Mouse (Mus musculus) 3134 (cell line): ENCODE data around the gene Gtpbp3.
A peak's percentile ranks its signal among the peaks of the same experiment; 100 is the strongest.

Experiments used
- DNase-seq: peaks from one replicate; pipeline ENCODE4 v3.0.0-alpha.2; 2011; ENCODE audit warnings: low spot score; ENCODE audit not compliant: insufficient read length; ENCODE audit errors: extremely low read depth

Gene Gtpbp3

GRCm38 (mm10) chr8:71497077-71497645, 9.3 kb downstream of the Gtpbp3 start:
- no peak for DNase-seq

- peak; percentile 41 for DNase-seq
These were observed 10.1 kb downstream of the Gtpbp3 start for GRCm38 (mm10) chr8:71497881-71498501.

GRCm38 (mm10) chr8:71498816-71499690, 11.2 kb downstream of the Gtpbp3 start:
- DNase-seq: no peak

GRCm38 (mm10) chr8:71504349-71504748, 16.4 kb downstream of the Gtpbp3 start:
- DNase-seq: no peak

GRCm38 (mm10) chr8:71505326-71505725, 17.4 kb downstream of the Gtpbp3 start:
- DNase-seq: peak; percentile 71

DNA sequence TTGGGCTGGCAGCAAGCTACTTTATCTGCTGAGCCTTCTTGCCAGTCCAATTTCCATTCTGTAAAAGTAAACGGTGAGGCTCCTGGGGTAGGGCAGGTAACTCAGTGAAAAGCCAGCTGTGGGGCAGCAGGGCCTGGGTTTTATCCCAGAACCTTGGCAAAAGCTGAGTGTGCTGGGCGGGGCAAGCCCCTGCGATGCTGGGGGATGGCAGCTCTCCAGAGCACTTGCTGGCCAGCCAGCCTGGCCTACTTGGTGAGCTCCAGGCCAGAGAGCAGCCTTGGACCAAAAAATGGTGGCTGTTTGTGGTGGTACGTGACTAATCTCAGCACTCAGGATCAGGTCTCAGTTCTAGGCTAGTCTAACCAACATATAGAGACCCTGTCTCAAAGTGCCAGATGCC, 18.1 kb downstream of the Gtpbp3 start:
- peak; percentile 80 for DNase-seq

GRCm38 (mm10) chr8:71507589-71508104, 19.7 kb downstream of the Gtpbp3 start:
- DNase-seq: no peak

DNA sequence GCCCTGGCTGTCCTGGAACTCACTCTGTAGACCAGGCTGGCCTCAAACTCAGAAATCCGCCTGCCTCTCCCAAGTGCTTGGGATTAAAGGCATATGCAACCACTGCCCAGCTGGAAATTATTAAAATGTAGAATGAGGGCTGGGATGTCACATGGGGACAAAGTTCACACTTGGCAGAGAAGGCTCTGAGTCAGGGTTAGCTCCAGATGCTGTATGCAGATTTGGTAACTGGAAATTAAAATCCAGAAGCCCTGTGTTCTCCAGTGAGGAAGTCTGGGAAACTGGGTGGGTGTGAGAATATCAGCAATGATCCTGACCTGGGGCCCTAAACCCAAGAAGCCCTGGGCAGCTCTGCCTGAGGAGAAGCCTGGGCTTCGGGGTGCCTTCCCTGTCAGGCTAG, 21.4 kb downstream of the Gtpbp3 start:
- DNase-seq: peak; percentile 32

- DNase-seq: no peak
These were observed 23.7 kb downstream of the Gtpbp3 start, which contains the start of gene Plvap for GRCm38 (mm10) chr8:71511644-71512043. Gene Plvap (minus strand): TSS chr8:71511752.

DNA sequence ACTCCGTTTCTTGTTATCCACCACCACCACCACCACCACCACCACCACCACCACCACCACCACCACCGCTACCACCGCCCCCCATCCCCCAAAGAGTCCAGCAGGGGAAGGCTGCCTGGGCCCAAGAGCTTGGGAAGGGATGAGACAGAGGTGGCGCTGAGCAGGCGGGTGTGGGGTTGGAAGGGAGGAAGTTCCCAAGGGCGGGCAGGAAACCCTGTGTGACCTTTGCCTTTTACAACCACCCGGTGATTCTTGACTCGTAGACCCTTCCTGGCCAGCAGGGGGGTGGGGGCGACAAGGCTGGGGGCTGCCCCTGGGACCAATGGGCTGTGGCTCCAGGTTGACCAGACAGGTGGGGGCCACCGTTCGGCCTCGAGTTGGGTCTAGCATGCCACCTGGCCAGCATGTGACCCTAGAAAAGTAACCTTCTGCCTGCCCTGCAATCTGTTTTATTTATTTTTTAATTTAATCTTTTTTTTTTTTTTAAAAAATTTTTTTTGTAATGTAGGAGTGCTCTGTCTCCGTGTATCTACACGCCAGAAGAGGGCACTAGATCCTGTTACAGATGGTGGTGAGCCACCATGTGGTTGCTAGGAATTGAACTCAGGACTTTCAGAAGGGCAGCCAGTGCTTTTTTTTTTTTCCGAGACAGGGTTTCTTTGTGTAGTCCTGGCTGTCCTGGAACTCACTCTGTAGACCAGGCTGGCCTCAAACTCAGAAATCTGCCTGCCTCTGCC, 25.3 kb downstream of the Gtpbp3 start:
- no peak for DNase-seq

DNA sequence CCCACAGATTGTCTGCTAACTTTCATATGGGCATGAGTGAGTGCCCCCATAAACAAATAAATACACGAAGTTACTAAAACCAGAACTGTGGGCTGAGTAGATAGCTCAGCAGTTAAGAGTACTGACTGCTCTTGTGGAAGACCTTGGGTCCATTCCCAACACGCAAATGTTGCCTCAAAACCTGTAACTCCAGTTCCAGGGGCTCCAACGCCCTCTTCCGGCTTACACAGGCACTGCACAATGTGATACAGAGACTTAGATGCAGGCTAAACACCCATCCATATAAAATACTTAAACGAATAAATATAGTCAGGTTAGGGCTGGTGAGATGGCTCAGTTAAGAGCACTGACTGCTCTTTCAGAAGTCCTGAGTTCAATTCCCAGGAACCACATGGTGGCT, 27.1 kb downstream of the Gtpbp3 start:
- no peak for DNase-seq

- no peak for DNase-seq
These were observed 28.9 kb downstream of the Gtpbp3 start for GRCm38 (mm10) chr8:71516786-71517185.

GRCm38 (mm10) chr8:71519037-71519825, 31.3 kb downstream of the Gtpbp3 start:
- DNase-seq: peak; percentile 44

DNA sequence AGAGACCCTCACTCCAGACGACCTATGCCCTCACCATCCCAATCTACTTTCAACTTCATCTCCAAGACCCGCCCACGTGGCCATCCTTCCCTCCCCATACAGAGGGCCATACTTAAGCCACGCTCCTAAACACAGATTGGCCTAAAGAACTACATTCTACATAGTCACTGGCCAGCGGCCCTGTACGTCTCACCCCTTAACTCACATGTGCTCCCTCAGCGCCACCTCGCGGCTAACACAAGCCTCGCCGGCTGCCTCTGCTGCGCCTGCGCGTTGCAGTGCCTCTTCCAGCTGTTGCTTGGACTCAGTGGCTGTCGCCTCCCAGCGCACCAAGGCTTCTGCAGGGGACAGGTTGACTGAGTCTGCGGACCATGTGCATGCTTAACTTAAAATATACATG, 33.7 kb downstream of the Gtpbp3 start:
- peak; percentile 89 for DNase-seq

GRCm38 (mm10) chr8:71525226-71526050, 37.5 kb downstream of the Gtpbp3 start, which contains the start of gene Ccdc194:
Gene Ccdc194 (minus strand): TSS chr8:71525711.
- DNase-seq: no peak

DNA sequence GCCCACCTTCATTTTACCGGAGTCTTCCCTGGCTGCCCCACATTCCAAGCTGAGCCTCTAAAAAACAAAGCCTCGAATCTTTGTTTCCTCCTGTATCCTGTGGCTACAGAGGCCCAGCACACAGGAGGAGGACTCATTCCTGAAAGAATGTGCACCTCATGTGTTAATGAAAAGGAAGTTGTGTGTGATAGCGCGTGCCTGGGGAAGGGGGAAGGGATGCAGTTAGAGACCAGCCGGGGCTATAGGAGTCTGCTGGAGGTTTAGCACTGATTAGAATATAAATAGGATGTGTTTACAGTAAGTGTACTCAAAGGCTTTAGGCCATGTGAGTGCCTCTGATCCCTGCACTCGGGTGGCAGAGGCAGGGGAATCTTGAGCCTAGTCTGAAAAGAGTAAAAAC, 38.4 kb downstream of the Gtpbp3 start:
- no peak for DNase-seq

GRCm38 (mm10) chr8:71527162-71527870, 39.4 kb downstream of the Gtpbp3 start:
- peak; percentile 46 for DNase-seq

GRCm38 (mm10) chr8:71528362-71529073, 40.6 kb downstream of the Gtpbp3 start:
- no peak for DNase-seq
